8 mouse cellular contexts compared by ENCODE assay signal in genomic region chr17:24169317-24170065, GRCm38 (mm10). TPM values are rescaled to one million over a fixed set of nuclear protein-coding genes. Genes with fewer than 3 reads are reported as not detected.
DNase-seq lines count a peak whose midpoint lies in the region; ATAC-seq and TF ChIP-seq lines count a peak whose summit lies in the region.

Gene Atp6v0c (minus strand): TSS chr17:24169702.

- peak; percentile 90 for TF ChIP-seq POLR2A in liver, adult 2 months (IDR thresholded peaks at IDR 0.05; ENCODE audit: extremely low read depth, insufficient read depth, low read length)
- peak; percentile 75 for TF ChIP-seq POLR2A in myocyte (IDR thresholded peaks at IDR 0.05; ENCODE audit: insufficient read length, low read depth)

- H3K36me3 ChIP-seq in heart, embryonic 11.5 days (ENCODE audit: control insufficient read depth, insufficient read depth, low read length) = peaks cover 8% of the 10 kb centered on the region
- peaks cover 3% of the 10 kb centered on the region; the same call in 1 of the 2 replicates for H3K36me3 ChIP-seq in kidney, embryonic 16.5 days (ENCODE audit: insufficient read depth, low read length)
- H3K36me3 ChIP-seq in liver, adult 2 months (ENCODE audit: control insufficient read depth, insufficient read depth, low read length) = peaks cover 8% of the 10 kb centered on the region; the same call in 1 of the 2 replicates
- peaks cover 11% of the 10 kb centered on the region for H3K36me3 ChIP-seq in myocyte (ENCODE audit: control insufficient read depth, insufficient read depth)
- H3K36me3 ChIP-seq in splenic B cell, adult 2 months (ENCODE audit: control insufficient read depth, insufficient read depth, low read length, poor library complexity, severe bottlenecking) = peaks cover 3% of the 10 kb centered on the region

- peak; percentile 86 for ATAC-seq in erythroblast, adult 5-6 weeks (replicated peaks; ENCODE audit: low FRiP score, poor library complexity, severe bottlenecking)
- peak; percentile 88 for ATAC-seq in heart, embryonic 11.5 days (replicated peaks; ENCODE audit: insufficient number of reproducible peaks, low FRiP score, low TSS enrichment)
- ATAC-seq in kidney, embryonic 16.5 days (ENCODE audit: low FRiP score, low TSS enrichment) = peak; percentile 92

- no peak for TF ChIP-seq CTCF in liver, adult 2 months (IDR thresholded peaks at IDR 0.05; ENCODE audit: low read depth, low read length)

- H3K4me2 ChIP-seq in heart, embryonic 11.5 days = peak within 1 kb of the TSS; percentile 90
- peak within 1 kb of the TSS; percentile 75 for H3K4me2 ChIP-seq in kidney, embryonic 16.5 days (replicated peaks; ENCODE audit: low read depth, low read length)
- peak within 1 kb of the TSS; percentile 96 for H3K4me2 ChIP-seq in myocyte (ENCODE audit: low read depth)

- peak within 1 kb of the TSS; percentile 65 for H3ac ChIP-seq in myocyte (ENCODE audit: control insufficient read depth, insufficient read length)

- no peaks in the 10 kb centered on the region for H3K27me3 ChIP-seq in heart, embryonic 11.5 days (ENCODE audit: control insufficient read depth, insufficient read depth, low read length)
- no peaks in the 10 kb centered on the region for H3K27me3 ChIP-seq in kidney, embryonic 16.5 days (ENCODE audit: insufficient read depth, low read length)
- no peaks in the 10 kb centered on the region for H3K27me3 ChIP-seq in liver, adult 2 months (ENCODE audit: control insufficient read depth, insufficient read depth, low read length)
- no peaks in the 10 kb centered on the region for H3K27me3 ChIP-seq in myocyte (ENCODE audit: control insufficient read depth, insufficient read depth, insufficient read length)
- H3K27me3 ChIP-seq in splenic B cell, adult 2 months (ENCODE audit: control insufficient read depth, insufficient read depth, low read length, poor library complexity, severe bottlenecking) = no peaks in the 10 kb centered on the region

- no peaks in the 10 kb centered on the region for H3K9me3 ChIP-seq in heart, embryonic 11.5 days (replicated peaks; ENCODE audit: control insufficient read depth, low read length)
- no peaks in the 10 kb centered on the region for H3K9me3 ChIP-seq in kidney, embryonic 16.5 days (ENCODE audit: low read length)

- H3K27ac ChIP-seq in heart, embryonic 11.5 days (ENCODE audit: low read depth, low read length) = peak within 1 kb of the TSS; percentile 97
- H3K27ac ChIP-seq in kidney, embryonic 16.5 days (ENCODE audit: low read length) = peak within 1 kb of the TSS; percentile 97
- H3K27ac ChIP-seq in liver, adult 2 months (replicated peaks; ENCODE audit: insufficient read depth, low read depth, low read length) = peak within 1 kb of the TSS; percentile 95

- peak within 1 kb of the TSS; percentile 96 for H3K4me3 ChIP-seq in heart, embryonic 11.5 days (ENCODE audit: low read depth, low read length)
- H3K4me3 ChIP-seq in kidney, embryonic 16.5 days (ENCODE audit: low read length) = peak within 1 kb of the TSS; percentile 83
- H3K4me3 ChIP-seq in liver, adult 2 months (ENCODE audit: insufficient read depth, low read depth, low read length) = peak within 1 kb of the TSS; percentile 72
- peak within 1 kb of the TSS; percentile 93 for H3K4me3 ChIP-seq in myocyte

- H3K79me2 ChIP-seq in liver, adult 2 months (ENCODE audit: control insufficient read depth, insufficient read depth, low read length) = peaks cover 14% of the 10 kb centered on the region
- H3K79me2 ChIP-seq in myocyte (ENCODE audit: control insufficient read depth, insufficient read depth) = peaks cover 34% of the 10 kb centered on the region

- peaks cover 16% of the 10 kb centered on the region for H3K4me1 ChIP-seq in heart, embryonic 11.5 days (ENCODE audit: control insufficient read depth, insufficient read depth, low read length)
- H3K4me1 ChIP-seq in kidney, embryonic 16.5 days (ENCODE audit: insufficient read depth, low read length) = peaks cover 22% of the 10 kb centered on the region
- H3K4me1 ChIP-seq in liver, adult 2 months (ENCODE audit: control insufficient read depth, insufficient read depth, low read length) = peaks cover 17% of the 10 kb centered on the region

- peak; percentile 95 to 97 for DNase-seq in B cell, adult 2 months
- peak; percentile 98 for DNase-seq in brain, adult 2 months (ENCODE audit: low read depth, low spot score)
- DNase-seq in liver, adult 2 months (ENCODE audit: extremely low read depth, low read depth, low spot score) = peak; percentile 87
- peak; percentile 96 for DNase-seq in splenic B cell, adult 2 months (ENCODE audit: low read depth, low spot score)

- under 1% methylated on average over 58 of the region's 58 CpGs for WGBS in heart, embryonic 11.5 days (ENCODE audit: insufficient replicate concordance)
- WGBS in kidney, embryonic 16.5 days = under 1% methylated on average over 58 of the region's 58 CpGs
- under 1% methylated on average over 57 of the region's 58 CpGs for WGBS in liver, adult 2 months

- peak within 1 kb of the TSS; percentile 95 for H3K9ac ChIP-seq in heart, embryonic 11.5 days (ENCODE audit: low read depth, low read length)
- peak within 1 kb of the TSS; percentile 91 for H3K9ac ChIP-seq in kidney, embryonic 16.5 days (replicated peaks; ENCODE audit: low read length)
- peak within 1 kb of the TSS; percentile 87 for H3K9ac ChIP-seq in liver, adult 2 months (ENCODE audit: low read depth, low read length)

TF ChIP-seq in myocyte, 11 proteins besides CTCF, POLR2A, EP300 and RAD21:
- TF ChIP-seq POLR2AphosphoS2 (IDR thresholded peaks at IDR 0.05; ENCODE audit: insufficient read length, low read depth) = peak; percentile 92
- peak; percentile 90 for TF ChIP-seq USF1 (IDR thresholded peaks at IDR 0.05; ENCODE audit: low read depth)
- TF ChIP-seq REST (IDR thresholded peaks at IDR 0.05; ENCODE audit: insufficient read depth, insufficient read length) = no peak
- TF ChIP-seq E2F4 (IDR thresholded peaks at IDR 0.05; ENCODE audit: insufficient read depth) = no peak

RNA-seq across cellular contexts. Expression of gene Atp6v0c, which starts in this region (rescaled TPM):
- total RNA-seq in erythroblast, adult 5-6 weeks (2015; ENCODE audit: low replicate concordance) = 160 and 166 TPM in 2 replicates
- total RNA-seq in erythroblast, adult 5-6 weeks (2017; ENCODE audit: low replicate concordance) = 53.8 and 97.7 TPM in 2 replicates
- polyA plus RNA-seq in heart, embryonic 11.5 days (2014; fragmentation: Nextera tagmentation; extraction: Ambion mirVana) = 552 and 561 TPM in 2 replicates
- polyA plus RNA-seq in kidney, embryonic 16.5 days (2015; fragmentation: Nextera tagmentation; extraction: Ambion mirVana) = 695 and 701 TPM in 2 replicates
- total RNA-seq in liver, adult 2 months (2014; rRNA removed) = 40.0 and 68.4 TPM in 2 replicates
- polyA plus RNA-seq in liver, adult 2 months (2012; rRNA removed) = 625 and 644 TPM in 2 replicates
- 432 TPM for polyA plus RNA-seq in myocyte (2012; fragmentation: generic; extraction: Trizol)

Comparison
In these comparisons a context has a peak if more than half of its experiments do, and no peak if none do; other contexts are left out.
1. Peak in every context shown above with its lines: DNase-seq, ATAC-seq, H3K4me3 ChIP-seq and H3K27ac ChIP-seq.